Mouse (Mus musculus) heart, embryonic 11.5 days (tissue): ENCODE data around the gene S100a10. TPM values are rescaled to one million over a fixed set of nuclear protein-coding genes. Genes with fewer than 3 reads are reported as not detected.

Experiments
- ATAC-seq: fragments of 200-750 bp; cut with Nextera tagmentation; replicated peaks from 2 replicates; pipeline ENCODE4 v1.8.0; 2017; ENCODE audit warnings: moderate library complexity; ENCODE audit not compliant: insufficient number of reproducible peaks, low FRiP score, low TSS enrichment
- H3K27ac ChIP-seq: fragments of 300-500 bp; sonication (generic); 2 replicates; pipeline ENCODE4 v1.5.1; 2014; ENCODE audit warnings: mild to moderate bottlenecking, low read depth, low read length
- H3K27me3 ChIP-seq: fragments of 300-500 bp; sonication (generic); 2 replicates; pipeline ENCODE4 v1.6.1; 2014; ENCODE audit warnings: mild to moderate bottlenecking, low read length, mixed read lengths; ENCODE audit not compliant: control insufficient read depth, insufficient read depth
- H3K36me3 ChIP-seq: fragments of 300-500 bp; sonication (generic); 2 replicates; pipeline ENCODE4 v1.6.1; 2014; ENCODE audit warnings: mild to moderate bottlenecking, low read length, moderate library complexity, mixed read lengths; ENCODE audit not compliant: control insufficient read depth, insufficient read depth
- H3K4me1 ChIP-seq: fragments of 300-500 bp; sonication (generic); 2 replicates; pipeline ENCODE4 v1.6.1; 2014; ENCODE audit warnings: low read length; ENCODE audit not compliant: control insufficient read depth, insufficient read depth
- H3K4me2 ChIP-seq: fragments of 300-500 bp; sonication (generic); 2 replicates; pipeline ENCODE4 v1.6.1; 2014; ENCODE audit warnings: mild to moderate bottlenecking, moderate library complexity
- H3K4me3 ChIP-seq: fragments of 300-500 bp; sonication (generic); 2 replicates; pipeline ENCODE4 v1.5.1; 2014; ENCODE audit warnings: low read depth, low read length
- H3K9ac ChIP-seq: fragments of 300-500 bp; sonication (generic); 2 replicates; pipeline ENCODE4 v1.6.1; 2014; ENCODE audit warnings: mild to moderate bottlenecking, low read depth, low read length, moderate library complexity
- H3K9me3 ChIP-seq: fragments of 300-500 bp; sonication (generic); replicated peaks from 2 replicates; pipeline ENCODE4 v1.6.1; 2016; ENCODE audit warnings: low read length; ENCODE audit not compliant: control insufficient read depth
- WGBS: fragments of 180-500 bp; shearing (Covaris S2); extraction: QIAGEN DNeasy Blood & Tissue Kit; methylation state at CpG from one replicate; pipeline ENCODE4 v1.1.7; 2014; ENCODE audit not compliant: insufficient replicate concordance; 5-methylcytosine and 5-hydroxymethylcytosine counted together
- polyA plus RNA-seq: library from polyadenylated mRNA; unstranded; fragments of >200 nt; fragmentation: Nextera tagmentation; extraction: Ambion mirVana; gene quantifications from 2 replicates; pipeline ENCODE4 v1.2.1, GENCODE M21; 2014

The S100a10 gene
- polyA plus RNA-seq, result 216 and 222 TPM in 2 replicates

DNA sequence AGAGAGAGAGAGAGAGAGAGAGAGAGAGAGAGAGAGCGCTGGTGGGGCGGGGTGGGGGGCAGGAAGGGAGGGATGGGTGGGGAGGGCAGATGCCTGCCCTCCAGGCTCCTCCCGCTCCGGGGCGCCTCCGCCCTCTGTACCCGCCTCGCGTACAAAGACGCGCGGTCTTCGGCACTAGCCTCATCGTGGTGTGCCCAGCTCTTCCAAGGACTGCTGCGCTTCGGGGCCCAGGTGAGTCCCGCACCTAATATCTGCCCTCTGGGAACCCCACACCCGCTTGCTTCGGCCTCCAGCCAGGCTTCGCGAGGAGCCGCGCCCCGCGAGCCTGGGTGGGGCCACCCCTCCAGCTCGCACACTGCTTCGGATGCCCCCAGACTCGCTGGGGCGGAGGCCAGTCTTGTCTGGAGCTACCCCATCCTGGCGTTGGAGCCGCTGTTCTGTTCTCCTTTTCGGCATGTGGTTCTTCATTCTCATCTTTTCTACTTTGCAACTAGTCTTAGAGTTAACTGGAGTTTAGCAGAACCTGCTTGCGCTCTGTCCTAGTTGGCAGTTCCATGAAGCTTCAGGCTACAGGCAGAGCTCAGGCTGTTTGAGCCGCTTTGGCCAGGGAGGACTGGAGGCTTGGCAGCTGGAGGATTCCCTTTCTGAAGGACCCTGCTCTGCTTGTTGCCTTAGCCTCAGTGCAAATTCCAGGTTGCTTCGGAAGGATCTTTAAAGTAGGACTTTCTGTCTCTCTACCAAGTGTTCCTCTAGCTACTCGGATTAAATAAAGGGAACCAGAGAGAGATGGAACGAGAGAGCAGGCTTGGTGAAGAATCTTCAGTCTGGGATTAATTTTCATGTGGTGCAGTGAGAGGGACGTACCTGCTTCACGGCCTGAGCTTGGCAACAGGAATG, at the start of gene S100a10:
S100a10 (plus strand) TSS at position 100 of the 897 bp plus-strand sequence.
- H3K4me2 ChIP-seq, result peak within 1 kb of the TSS; percentile 68
- H3K4me1 ChIP-seq, result peaks cover 8% of the 10 kb centered on the region; the same call in 1 of the 2 replicates
- H3K36me3 ChIP-seq, result no peaks in the 10 kb centered on the region
- H3K27ac ChIP-seq, result peak within 1 kb of the TSS; percentile 54
- under 1% methylated on average over 32 of the region's 39 CpGs for WGBS
- no peaks in the 10 kb centered on the region for H3K27me3 ChIP-seq
- ATAC-seq, result peak; percentile 82
- peak within 1 kb of the TSS; percentile 57 for H3K4me3 ChIP-seq
- H3K9ac ChIP-seq, result peak within 1 kb of the TSS; percentile 72
- H3K9me3 ChIP-seq, result no peaks in the 10 kb centered on the region

DNA sequence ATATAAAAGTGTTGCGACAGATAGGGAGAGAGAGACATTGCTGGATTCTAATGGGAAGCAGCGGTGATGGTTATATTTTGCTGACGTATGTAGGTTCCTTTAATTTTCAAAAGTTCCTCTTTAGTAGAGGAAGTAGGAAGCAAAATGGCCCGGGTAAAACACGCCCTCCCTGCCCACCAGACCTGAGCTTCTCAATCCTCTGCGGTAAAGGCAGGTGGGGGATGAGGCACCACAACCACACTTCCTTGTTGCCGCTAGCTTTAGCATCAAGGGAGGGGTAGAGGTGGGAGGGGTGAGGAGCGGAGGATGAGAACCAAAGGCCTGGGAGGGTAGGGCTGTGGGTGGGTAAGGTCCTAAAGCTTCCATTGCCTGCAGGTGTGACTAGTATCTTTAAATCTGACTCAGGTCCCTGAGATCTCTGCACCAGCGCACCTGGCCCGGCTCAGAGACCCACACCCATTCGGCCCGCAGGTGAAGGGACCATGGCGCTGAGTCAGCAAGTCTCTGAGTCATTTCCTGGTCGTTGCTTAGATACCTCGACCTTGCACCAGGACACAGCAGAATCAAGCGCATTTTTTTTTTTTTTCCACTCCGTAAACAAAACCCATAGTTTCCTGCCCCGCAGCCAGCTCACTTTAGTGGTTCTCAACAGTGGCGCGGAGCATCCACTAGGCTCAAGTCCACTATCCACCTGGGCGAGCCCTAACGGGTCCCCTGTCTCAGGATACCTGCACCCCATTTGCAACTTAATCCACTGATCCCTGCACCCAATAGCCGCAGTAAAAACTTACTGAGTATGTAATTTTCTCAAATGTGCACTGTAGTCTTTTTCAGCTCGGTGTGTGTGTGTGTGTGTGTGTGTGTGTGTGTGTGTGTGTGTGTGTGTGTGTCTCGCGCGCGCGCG, 48.7 kb upstream of the S100a10 start:
- H3K9ac ChIP-seq, result no peak overlapping the region
- no peaks in the 10 kb centered on the region for H3K4me1 ChIP-seq
- H3K4me3 ChIP-seq, result no peak overlapping the region
- H3K27me3 ChIP-seq, result no peaks in the 10 kb centered on the region
- no peaks in the 10 kb centered on the region for H3K9me3 ChIP-seq
- 34% methylated on average over 30 of the region's 30 CpGs for WGBS
- no peak for ATAC-seq
- H3K27ac ChIP-seq, result no peak overlapping the region
- peak overlapping the region; percentile 48 for H3K4me2 ChIP-seq
- no peaks in the 10 kb centered on the region for H3K36me3 ChIP-seq

DNA sequence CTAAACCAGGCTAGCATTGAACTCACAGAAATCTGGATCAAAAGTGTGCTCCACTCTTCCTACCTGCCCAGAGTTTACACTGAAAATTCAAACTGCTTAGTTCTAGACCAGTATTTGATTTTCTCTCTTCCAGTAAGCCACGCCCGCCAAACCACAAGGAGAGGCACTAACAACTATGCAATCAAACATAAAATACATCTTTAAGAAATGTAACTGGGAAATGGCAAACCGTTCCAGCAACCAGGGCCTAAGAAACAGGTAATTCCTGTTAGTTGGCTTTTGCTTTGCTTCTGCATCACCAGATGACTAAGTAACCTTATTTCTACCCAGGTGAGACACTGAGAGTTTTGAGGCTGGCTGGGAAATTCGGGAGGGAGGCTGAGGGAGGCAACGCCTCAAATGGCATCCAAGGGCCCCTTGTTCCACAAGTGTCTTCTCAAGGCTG, 48.0 kb upstream of the S100a10 start:
- Histone ChIP-seq H3K27me3 (no peaks in the 10 kb centered on the region), H3K27ac (no peak overlapping the region), H3K9me3 (no peaks in the 10 kb centered on the region), H3K4me3 (no peak overlapping the region), H3K4me2 (no peak overlapping the region), H3K36me3 (no peaks in the 10 kb centered on the region), H3K4me1 (no peaks in the 10 kb centered on the region), H3K9ac (no peak overlapping the region)
- WGBS, result 71% methylated on average over 5 of the region's 5 CpGs
- no peak for ATAC-seq

DNA sequence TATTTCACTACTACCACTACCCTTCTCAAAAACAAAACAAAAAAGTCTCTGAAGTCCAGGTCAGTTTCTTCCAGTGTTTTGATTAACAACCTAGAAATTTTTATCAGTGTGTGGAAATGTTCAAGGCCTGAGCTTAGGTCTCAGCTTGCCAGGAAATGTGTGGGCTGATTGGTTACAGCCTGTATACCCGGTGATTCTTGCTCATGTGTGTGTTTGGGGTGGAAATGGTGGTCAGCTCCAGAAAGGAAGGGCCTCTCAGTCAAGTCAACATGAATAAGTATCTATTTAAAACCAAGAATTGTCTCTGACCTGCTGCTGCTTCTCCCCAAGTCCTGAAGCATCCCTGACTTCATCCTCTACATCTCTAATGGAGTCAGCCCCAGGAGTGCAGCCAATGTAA, 45.6 kb upstream of the S100a10 start:
- Histone ChIP-seq H3K27me3 (no peaks in the 10 kb centered on the region), H3K4me2 (no peak overlapping the region), H3K9ac (no peak overlapping the region), H3K27ac (no peak overlapping the region), H3K4me1 (no peaks in the 10 kb centered on the region), H3K36me3 (no peaks in the 10 kb centered on the region), H3K4me3 (no peak overlapping the region), H3K9me3 (no peaks in the 10 kb centered on the region)
- WGBS, result 41% methylated on average over 1 of the region's 1 CpGs
- ATAC-seq, result no peak

DNA sequence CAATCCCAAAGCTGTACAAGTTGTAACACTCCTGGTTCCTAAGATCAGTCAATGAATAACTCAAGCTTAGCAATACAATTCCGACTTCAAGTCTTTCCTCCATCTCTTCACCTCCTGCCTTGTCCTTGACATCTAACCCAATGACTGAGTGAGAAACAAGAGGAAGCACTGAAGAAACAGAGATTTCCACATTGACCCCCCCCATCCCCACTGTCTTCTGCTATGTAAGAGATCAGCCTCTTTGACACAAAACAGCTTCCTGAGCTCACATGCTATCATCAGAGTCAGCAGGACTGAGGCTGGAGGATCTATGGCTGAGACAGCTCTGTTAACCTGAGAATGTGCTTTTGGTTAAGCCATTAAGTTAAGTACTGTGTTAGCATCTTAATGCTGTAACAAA, 43.8 kb upstream of the S100a10 start:
- Histone ChIP-seq H3K36me3 (no peaks in the 10 kb centered on the region), H3K9ac (no peak overlapping the region), H3K4me2 (no peak overlapping the region), H3K4me3 (no peak overlapping the region), H3K4me1 (no peaks in the 10 kb centered on the region), H3K27me3 (no peaks in the 10 kb centered on the region), H3K9me3 (no peaks in the 10 kb centered on the region), H3K27ac (no peak overlapping the region)
- 61% methylated on average over 1 of the region's 1 CpGs for WGBS
- no peak for ATAC-seq

DNA sequence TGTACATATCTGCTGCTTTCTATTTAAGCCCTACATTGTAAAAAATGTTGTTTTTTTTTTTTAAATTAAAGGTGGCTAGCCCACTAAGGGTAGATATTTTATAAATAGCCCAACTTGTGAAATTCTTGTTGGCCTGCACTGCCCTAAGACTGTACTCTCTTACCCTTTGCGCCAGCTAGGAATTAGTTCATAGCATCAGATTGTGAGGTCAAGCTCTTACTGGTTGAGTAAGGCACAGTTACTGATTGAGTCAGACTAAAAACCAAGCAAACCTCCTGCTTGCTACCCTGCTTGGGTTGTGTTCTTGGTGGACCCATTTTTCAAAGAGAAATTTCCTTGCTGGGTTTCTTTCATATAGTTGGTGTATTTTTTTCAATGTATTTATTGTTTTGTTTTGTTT, 43.1 kb upstream of the S100a10 start:
- ATAC-seq, result no peak
- Histone ChIP-seq H3K4me2 (no peak overlapping the region), H3K4me1 (no peaks in the 10 kb centered on the region), H3K27ac (no peak overlapping the region), H3K9ac (no peak overlapping the region), H3K27me3 (no peaks in the 10 kb centered on the region), H3K9me3 (no peaks in the 10 kb centered on the region), H3K36me3 (no peaks in the 10 kb centered on the region), H3K4me3 (no peak overlapping the region)
- 75% methylated on average over 1 of the region's 1 CpGs for WGBS

DNA sequence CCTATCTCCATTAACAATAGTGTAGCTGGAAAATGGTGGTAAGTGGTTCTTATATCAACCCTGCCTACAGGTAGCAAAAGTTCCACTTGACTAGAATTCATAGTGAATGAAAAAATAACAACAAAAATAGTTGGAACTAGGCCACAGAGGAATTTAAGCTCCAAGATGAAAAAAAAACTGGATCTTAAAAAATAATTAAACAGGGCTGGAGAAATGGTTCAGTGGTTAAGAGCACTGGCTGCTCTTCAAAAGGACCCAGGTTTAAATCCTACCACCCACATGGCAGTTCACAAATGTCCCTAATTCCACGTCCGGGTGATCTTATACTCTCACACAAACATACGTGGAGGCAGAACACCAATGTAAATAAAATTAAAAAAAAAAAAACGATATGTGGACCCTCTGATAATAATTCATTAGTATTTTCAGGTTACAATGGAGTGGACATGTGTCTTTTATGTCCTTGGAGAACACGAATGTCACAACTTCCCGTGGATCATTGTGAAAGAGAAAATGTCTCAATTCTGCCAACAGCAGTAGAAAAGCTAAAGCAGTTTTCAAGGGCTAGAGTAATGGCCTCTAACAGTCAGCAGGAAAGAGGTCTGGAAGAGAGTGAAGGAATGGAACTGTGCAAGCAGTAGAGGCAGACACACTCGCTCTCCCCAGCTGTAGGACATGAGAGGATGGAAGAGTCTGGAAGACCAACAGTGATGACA, 42.3 kb upstream of the S100a10 start:
- ATAC-seq, result no peak

DNA sequence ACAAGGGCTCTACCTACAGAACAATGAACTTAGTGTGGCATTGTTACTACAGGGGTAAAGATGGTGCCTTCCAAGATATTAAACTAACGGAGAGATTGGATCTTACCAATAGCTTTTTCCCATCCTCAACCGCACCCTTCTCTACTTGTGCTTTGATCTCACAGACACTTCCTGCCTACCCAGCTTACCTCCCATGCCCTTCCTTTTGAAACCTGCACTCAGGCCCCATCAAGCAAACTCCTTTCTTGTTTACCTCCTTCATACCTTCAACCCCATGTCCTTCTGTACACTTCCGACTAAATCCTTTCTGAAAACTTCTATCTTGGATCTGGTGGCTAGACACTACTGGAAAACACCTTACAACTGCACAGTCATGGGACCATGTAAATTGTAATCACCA, 40.3 kb upstream of the S100a10 start:
- Histone ChIP-seq H3K36me3 (no peaks in the 10 kb centered on the region), H3K4me1 (no peaks in the 10 kb centered on the region), H3K9me3 (no peaks in the 10 kb centered on the region), H3K27me3 (no peaks in the 10 kb centered on the region), H3K4me2 (no peak overlapping the region), H3K27ac (no peak overlapping the region), H3K4me3 (no peak overlapping the region), H3K9ac (no peak overlapping the region)
- no peak for ATAC-seq
- 92% methylated on average over 3 of the region's 3 CpGs for WGBS

More for the DNA sequence above, 42.3 kb upstream of the S100a10 start:
- no peaks in the 10 kb centered on the region for H3K36me3 ChIP-seq
- no peak overlapping the region for H3K4me3 ChIP-seq
- WGBS, result 79% methylated on average over 7 of the region's 7 CpGs
- H3K4me1 ChIP-seq, result no peaks in the 10 kb centered on the region
- no peak overlapping the region for H3K27ac ChIP-seq
- no peak overlapping the region for H3K9ac ChIP-seq
- H3K9me3 ChIP-seq, result no peaks in the 10 kb centered on the region
- no peaks in the 10 kb centered on the region for H3K27me3 ChIP-seq
- H3K4me2 ChIP-seq, result no peak overlapping the region
